Mouse (Mus musculus) embryonic facial prominence, embryonic 12.5 days (tissue): Measurements from ENCODE around the gene Zfp366. TPM values are rescaled to one million over a fixed set of nuclear protein-coding genes. Genes with fewer than 3 reads are reported as not detected.

Experiments used
- ATAC-seq: fragments of 200-750 bp; cut with Nextera tagmentation; 2 replicates; pipeline ENCODE4 v1.8.0; 2017; ENCODE audit not compliant: insufficient number of reproducible peaks, insufficient read depth, low FRiP score, low TSS enrichment
- H3K27ac ChIP-seq: fragments of 300-500 bp; sonication (generic); 2 replicates; pipeline ENCODE4 v1.5.1; 2016; ENCODE audit warnings: mild to moderate bottlenecking
- H3K27me3 ChIP-seq: fragments of 300-500 bp; sonication (generic); 2 replicates; pipeline ENCODE4 v1.6.1; 2016; ENCODE audit warnings: mild to moderate bottlenecking, moderate library complexity
- H3K36me3 ChIP-seq: fragments of 300-500 bp; sonication (generic); 2 replicates; pipeline ENCODE4 v1.6.1; 2016; ENCODE audit warnings: mild to moderate bottlenecking
- H3K4me1 ChIP-seq: fragments of 300-500 bp; sonication (generic); 2 replicates; pipeline ENCODE4 v1.6.1; 2016
- H3K4me2 ChIP-seq: fragments of 300-500 bp; sonication (generic); replicated peaks from 2 replicates; pipeline ENCODE4 v1.6.1; 2016; ENCODE audit warnings: mild to moderate bottlenecking, moderate library complexity
- H3K4me3 ChIP-seq: fragments of 300-500 bp; sonication (generic); 2 replicates; pipeline ENCODE4 v1.5.1; 2016; ENCODE audit warnings: mild to moderate bottlenecking
- H3K9ac ChIP-seq: fragments of 300-500 bp; sonication (generic); 2 replicates; pipeline ENCODE4 v1.6.1; 2016; ENCODE audit warnings: mild to moderate bottlenecking, moderate library complexity
- H3K9me3 ChIP-seq: fragments of 300-500 bp; sonication (generic); 2 replicates; pipeline ENCODE4 v1.6.1; 2016; ENCODE audit warnings: mild to moderate bottlenecking, moderate library complexity
- WGBS: fragments of 180-500 bp; shearing (Covaris S2); methylation state at CpG from one replicate; pipeline ENCODE4 v1.1.7; 2016; 5-methylcytosine and 5-hydroxymethylcytosine counted together
- polyA plus RNA-seq: library from polyadenylated mRNA; unstranded; fragments of >200 nt; fragmentation: Nextera tagmentation; extraction: Ambion mirVana; gene quantifications from 2 replicates; pipeline ENCODE4 v1.2.1, GENCODE M21; 2016

Gene Zfp366
- polyA plus RNA-seq, 1 experiment from 2014 or later: 0.41 TPM

DNA sequence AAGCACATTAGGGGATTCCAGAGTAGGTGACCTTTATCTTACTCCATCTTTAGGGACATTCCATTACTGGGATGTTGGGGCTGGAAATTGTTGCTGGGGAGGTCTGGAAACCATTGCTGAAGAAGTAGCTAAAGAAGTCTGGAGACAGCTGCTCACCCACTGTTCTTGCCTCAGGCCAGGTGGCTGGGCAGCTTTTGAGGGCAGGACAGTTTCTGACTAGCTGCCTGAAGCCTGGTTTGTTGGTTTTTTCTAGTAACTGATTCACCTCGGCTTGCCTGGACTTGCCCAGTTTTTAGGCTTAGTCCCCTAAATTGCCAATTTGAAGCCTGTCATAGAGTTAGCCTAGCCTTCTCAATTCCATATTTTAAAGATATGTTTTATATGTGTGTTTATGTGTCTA, 77.8 kb downstream of the Zfp366 start:
- Histone ChIP-seq H3K9ac (no peak overlapping the region), H3K27me3 (no peaks in the 10 kb centered on the region), H3K9me3 (no peaks in the 10 kb centered on the region), H3K27ac (no peak overlapping the region), H3K4me1 (no peaks in the 10 kb centered on the region), H3K4me2 (no peak overlapping the region), H3K36me3 (no peaks in the 10 kb centered on the region), H3K4me3 (no peak overlapping the region)
- WGBS: 80% methylated on average over 1 of the region's 1 CpGs
- ATAC-seq: no peak

DNA sequence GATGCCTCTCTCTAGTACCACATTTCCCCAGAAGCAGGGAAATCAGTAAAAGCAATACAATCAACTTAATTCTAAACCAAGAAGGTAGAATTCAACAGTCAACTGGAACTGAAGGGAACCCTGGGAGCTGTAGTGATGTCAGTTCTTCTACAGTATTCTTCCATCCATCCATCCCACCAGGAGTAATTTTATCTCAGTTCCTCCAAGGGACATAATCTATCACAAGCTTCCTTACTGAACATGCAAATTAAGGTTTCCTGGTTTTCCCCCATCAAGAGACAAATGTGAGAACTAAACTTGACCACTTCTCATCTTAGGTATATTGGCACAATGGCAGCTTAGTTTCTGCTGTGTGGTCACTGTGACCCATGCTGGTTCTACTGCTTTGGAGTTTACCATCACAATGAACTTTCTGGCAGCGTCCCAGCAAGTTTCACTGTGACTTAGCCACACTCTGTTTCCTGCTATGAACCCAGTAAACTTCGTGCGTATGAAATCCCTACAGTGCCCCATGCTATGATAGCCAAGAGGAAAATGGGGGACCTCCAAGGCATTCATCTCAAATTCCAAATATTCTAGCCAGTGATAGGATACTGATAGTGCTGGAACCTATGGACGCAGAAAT, 78.6 kb downstream of the Zfp366 start:
- Histone ChIP-seq H3K36me3 (no peaks in the 10 kb centered on the region), H3K4me3 (no peak overlapping the region), H3K9ac (no peak overlapping the region), H3K27ac (no peak overlapping the region), H3K9me3 (no peaks in the 10 kb centered on the region), H3K4me2 (no peak overlapping the region), H3K27me3 (no peaks in the 10 kb centered on the region), H3K4me1 (no peaks in the 10 kb centered on the region)
- no peak for ATAC-seq
- WGBS: 78% methylated on average over 4 of the region's 4 CpGs

DNA sequence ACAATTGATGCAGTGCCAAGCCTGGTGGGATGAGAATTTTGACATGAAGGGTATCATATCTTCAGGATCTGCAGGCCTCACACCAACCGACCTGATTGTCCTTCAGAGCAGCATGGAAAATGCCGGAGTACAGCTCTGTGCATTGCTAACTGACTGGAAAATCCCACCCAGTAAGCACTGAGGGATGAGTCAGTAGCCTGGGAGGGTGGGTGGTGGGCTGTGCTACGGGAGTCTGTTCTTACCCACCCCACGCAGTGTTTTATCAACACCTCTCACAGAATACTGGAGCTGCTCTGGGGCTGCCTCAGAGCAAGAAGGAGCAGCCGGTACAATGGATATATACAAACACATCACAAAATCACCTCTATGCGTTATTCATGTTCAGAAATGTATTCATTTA, 79.9 kb downstream of the Zfp366 start:
- Histone ChIP-seq H3K27me3 (no peaks in the 10 kb centered on the region), H3K4me2 (no peak overlapping the region), H3K4me3 (no peak overlapping the region), H3K4me1 (no peaks in the 10 kb centered on the region), H3K36me3 (no peaks in the 10 kb centered on the region), H3K9ac (no peak overlapping the region), H3K27ac (no peak overlapping the region), H3K9me3 (no peaks in the 10 kb centered on the region)
- WGBS: 84% methylated on average over 6 of the region's 6 CpGs
- ATAC-seq: no peak

GRCm38 (mm10) chr13:99272046-99272445, 87.4 kb downstream of the Zfp366 start:
- WGBS: 89% methylated on average over 3 of the region's 3 CpGs
- no peak overlapping the region for H3K4me3 ChIP-seq
- no peak overlapping the region for H3K27ac ChIP-seq
- H3K36me3 ChIP-seq: no peaks in the 10 kb centered on the region
- H3K9ac ChIP-seq: no peak overlapping the region
- no peaks in the 10 kb centered on the region for H3K27me3 ChIP-seq
- ATAC-seq: no peak
- H3K9me3 ChIP-seq: no peaks in the 10 kb centered on the region
- H3K4me1 ChIP-seq: no peaks in the 10 kb centered on the region
- H3K4me2 ChIP-seq: no peak overlapping the region

- Histone ChIP-seq H3K4me3 (no peak overlapping the region), H3K36me3 (no peaks in the 10 kb centered on the region), H3K9me3 (no peaks in the 10 kb centered on the region), H3K4me2 (no peak overlapping the region), H3K27ac (no peak overlapping the region), H3K27me3 (no peaks in the 10 kb centered on the region), H3K9ac (no peak overlapping the region), H3K4me1 (no peaks in the 10 kb centered on the region)
- 92% methylated on average over 3 of the region's 3 CpGs for WGBS
- ATAC-seq: no peak
Measured at GRCm38 (mm10) chr13:99277521-99277920, 92.9 kb downstream of the Zfp366 start.

GRCm38 (mm10) chr13:99278511-99278910, 93.9 kb downstream of the Zfp366 start:
- Histone ChIP-seq H3K27ac (no peak overlapping the region), H3K4me3 (no peak overlapping the region), H3K9ac (no peak overlapping the region), H3K4me2 (no peak overlapping the region), H3K9me3 (no peaks in the 10 kb centered on the region), H3K36me3 (no peaks in the 10 kb centered on the region), H3K4me1 (no peaks in the 10 kb centered on the region), H3K27me3 (no peaks in the 10 kb centered on the region)
- 76% methylated on average over 6 of the region's 6 CpGs for WGBS
- no peak for ATAC-seq

GRCm38 (mm10) chr13:99279351-99279750, 94.7 kb downstream of the Zfp366 start:
- Histone ChIP-seq H3K4me1 (no peaks in the 10 kb centered on the region), H3K4me2 (no peak overlapping the region), H3K4me3 (no peak overlapping the region), H3K36me3 (no peaks in the 10 kb centered on the region), H3K27me3 (no peaks in the 10 kb centered on the region), H3K9ac (no peak overlapping the region), H3K27ac (no peak overlapping the region), H3K9me3 (no peaks in the 10 kb centered on the region)
- ATAC-seq: no peak
- 78% methylated on average over 10 of the region's 10 CpGs for WGBS

- no peak for ATAC-seq
Measured at GRCm38 (mm10) chr13:99282961-99283360, 98.3 kb downstream of the Zfp366 start.

GRCm38 (mm10) chr13:99283916-99284315, 99.3 kb downstream of the Zfp366 start:
- 84% methylated on average over 12 of the region's 12 CpGs for WGBS
- Histone ChIP-seq H3K4me1 (no peaks in the 10 kb centered on the region), H3K4me3 (no peak overlapping the region), H3K9ac (no peak overlapping the region), H3K27me3 (no peaks in the 10 kb centered on the region), H3K36me3 (no peaks in the 10 kb centered on the region), H3K27ac (no peak overlapping the region), H3K4me2 (no peak overlapping the region), H3K9me3 (no peaks in the 10 kb centered on the region)
- no peak for ATAC-seq

More at GRCm38 (mm10) chr13:99282961-99283360, 98.3 kb downstream of the Zfp366 start:
- H3K4me1 ChIP-seq: no peaks in the 10 kb centered on the region
- 76% methylated on average over 6 of the region's 6 CpGs for WGBS
- H3K4me3 ChIP-seq: no peak overlapping the region
- no peaks in the 10 kb centered on the region for H3K27me3 ChIP-seq
- H3K4me2 ChIP-seq: no peak overlapping the region
- H3K27ac ChIP-seq: no peak overlapping the region
- no peaks in the 10 kb centered on the region for H3K36me3 ChIP-seq
- H3K9ac ChIP-seq: no peak overlapping the region
- H3K9me3 ChIP-seq: no peaks in the 10 kb centered on the region

DNA sequence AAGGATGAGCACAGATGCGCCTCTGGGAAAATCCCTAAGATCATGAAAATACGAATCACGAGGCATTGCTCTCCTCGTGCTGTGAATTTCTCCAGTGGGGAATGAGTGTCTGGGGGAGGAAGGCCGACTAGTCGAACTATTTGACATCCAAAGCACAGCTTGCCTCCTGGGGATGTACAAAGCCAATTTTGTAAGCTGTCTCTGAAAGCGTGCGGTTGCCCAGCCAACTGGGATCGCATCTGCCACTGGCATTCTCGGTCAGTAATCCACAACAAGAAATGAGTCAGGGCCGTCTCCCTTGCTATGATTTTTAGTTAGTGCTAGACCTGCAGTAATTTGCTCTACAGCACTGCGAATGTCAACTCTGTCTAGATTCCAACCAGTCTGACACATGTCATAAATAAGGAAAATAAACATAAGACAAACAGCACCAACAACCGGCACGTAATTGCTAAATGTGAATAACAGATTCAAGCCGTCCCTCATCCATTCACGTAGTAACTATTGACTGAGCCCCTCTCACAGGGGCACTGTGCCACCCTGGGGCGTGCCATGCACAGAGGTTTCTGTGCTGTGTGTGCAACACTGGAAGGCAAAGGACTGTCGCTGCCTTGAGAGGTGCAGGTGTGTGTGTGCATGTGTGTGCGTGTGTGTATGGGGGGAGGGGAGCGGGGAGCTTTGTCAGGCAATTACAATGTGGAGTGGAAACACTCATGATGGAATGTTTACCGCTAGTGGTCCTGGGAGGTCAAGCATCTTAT, 100.0 kb downstream of the Zfp366 start:
- H3K9ac ChIP-seq: no peak overlapping the region
- ATAC-seq: no peak
- H3K4me3 ChIP-seq: no peak overlapping the region
- no peaks in the 10 kb centered on the region for H3K9me3 ChIP-seq
- no peaks in the 10 kb centered on the region for H3K4me1 ChIP-seq
- no peaks in the 10 kb centered on the region for H3K36me3 ChIP-seq
- 83% methylated on average over 21 of the region's 21 CpGs for WGBS
- H3K27ac ChIP-seq: no peak overlapping the region
- no peaks in the 10 kb centered on the region for H3K27me3 ChIP-seq
- H3K4me2 ChIP-seq: no peak overlapping the region

GRCm38 (mm10) chr13:99285241-99285640, 100.6 kb downstream of the Zfp366 start:
- no peaks in the 10 kb centered on the region for H3K27me3 ChIP-seq
- no peak overlapping the region for H3K9ac ChIP-seq
- H3K36me3 ChIP-seq: no peaks in the 10 kb centered on the region
- no peak for ATAC-seq
- no peak overlapping the region for H3K27ac ChIP-seq
- WGBS: 61% methylated on average over 2 of the region's 2 CpGs
- no peaks in the 10 kb centered on the region for H3K9me3 ChIP-seq
- H3K4me3 ChIP-seq: no peak overlapping the region
- no peak overlapping the region for H3K4me2 ChIP-seq
- H3K4me1 ChIP-seq: no peaks in the 10 kb centered on the region

DNA sequence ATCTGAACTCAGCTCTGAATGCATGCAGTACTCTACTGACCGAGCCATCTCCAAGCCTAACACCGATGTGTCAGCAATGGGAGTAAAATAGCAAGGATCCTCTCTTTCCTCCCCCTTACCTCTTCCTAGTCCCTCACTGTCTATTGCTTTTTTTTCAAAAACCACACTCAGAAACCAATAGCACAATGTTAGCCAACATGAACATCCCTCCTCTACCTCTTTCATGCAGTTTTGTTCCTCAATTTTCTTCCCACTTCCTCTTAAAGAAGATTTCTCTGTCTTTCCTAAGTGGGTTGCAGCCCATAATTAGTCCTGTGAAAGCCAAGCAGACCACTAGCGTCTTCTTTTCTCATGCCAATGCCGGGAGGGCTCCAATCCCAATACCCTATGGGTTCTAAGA, 102.6 kb downstream of the Zfp366 start:
- no peak for ATAC-seq
- no peaks in the 10 kb centered on the region for H3K27me3 ChIP-seq
- no peak overlapping the region for H3K4me3 ChIP-seq

More for the DNA sequence above, 102.6 kb downstream of the Zfp366 start:
- H3K4me2 ChIP-seq: no peak overlapping the region
- no peaks in the 10 kb centered on the region for H3K4me1 ChIP-seq
- no peaks in the 10 kb centered on the region for H3K9me3 ChIP-seq
- no peak overlapping the region for H3K9ac ChIP-seq
- H3K27ac ChIP-seq: no peak overlapping the region
- WGBS: 93% methylated on average over 4 of the region's 4 CpGs
- no peaks in the 10 kb centered on the region for H3K36me3 ChIP-seq
